Mouse (Mus musculus) brain, embryonic 14.5 days (tissue): ENCODE data around the gene Erf.

Experiments
- CTCF ChIP-seq: fragments of 200-500 bp; IDR thresholded peaks from 2 replicates; pipeline ENCODE4 v1.5.1; 2012; ENCODE audit warnings: inconsistent platforms, mild to moderate bottlenecking, moderate library complexity, borderline replicate concordance; ENCODE audit not compliant: insufficient read depth, insufficient read length; ENCODE audit errors: extremely low read depth
- POLR2A ChIP-seq: fragments of 200-500 bp; IDR thresholded peaks from 2 replicates; pipeline ENCODE4 v1.6.1; 2012; ENCODE audit warnings: mild to moderate bottlenecking, inconsistent platforms, borderline replicate concordance; ENCODE audit not compliant: poor library complexity, insufficient read depth, insufficient read length, severe bottlenecking; ENCODE audit errors: extremely low read depth

DNA sequence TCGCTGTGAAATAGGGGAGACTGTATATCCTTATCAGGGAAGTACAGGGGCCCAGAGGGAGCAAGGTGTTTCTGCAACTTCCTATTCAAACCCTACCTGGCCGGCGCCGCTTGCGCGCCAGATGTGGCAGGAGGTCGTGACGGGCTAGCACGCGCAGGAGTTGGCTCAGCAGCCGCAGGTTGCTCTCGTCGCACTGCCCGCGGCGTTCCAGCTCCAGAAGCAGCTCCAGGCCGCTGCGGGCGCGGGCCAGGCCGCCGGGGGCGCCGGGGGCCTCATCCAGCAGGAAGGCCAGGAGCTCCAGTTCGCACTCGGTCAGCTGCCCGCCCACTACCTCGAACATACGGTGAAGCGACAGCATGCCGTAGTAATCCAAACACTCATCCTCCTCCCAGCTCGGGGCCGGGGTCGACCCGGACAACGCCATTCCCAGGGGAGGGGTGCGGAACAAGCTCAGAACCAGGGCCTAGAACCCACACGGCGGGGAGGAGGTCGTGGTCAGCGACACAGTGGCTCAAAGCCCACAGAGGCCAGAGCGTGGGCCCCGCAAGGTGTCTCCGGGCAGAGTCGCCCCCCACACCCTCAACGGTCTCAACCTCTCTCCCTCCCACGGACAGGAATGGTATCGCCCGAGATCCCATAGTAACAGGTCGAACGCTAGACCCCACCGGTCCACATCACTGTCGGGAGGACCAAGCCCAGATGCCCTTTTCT lies 31.7 kb downstream of the Erf start:
- no peak for TF ChIP-seq POLR2A
- peak; percentile 13; the same call in 1 of the 2 replicates for TF ChIP-seq CTCF
